Mouse (Mus musculus): ENCODE measurements at regions not wholly inside any gene's neighbourhood (a gene's known extent, or its start where the extent isn't known, plus 50 kb on each side); places are given as distances from the start of the nearest gene placed in this dataset.
"Not testable (repeated sequence)": the region's sequence is repeated elsewhere in the genome, so short reads cannot be mapped to it uniquely, and the experiment has no call there.

GRCm38 (mm10) chr14:112218476-112218875, 543.6 kb downstream of the Slitrk5 start:
- H3K27ac ChIP-seq (ENCODE audit: low read depth, low read length); H3K9ac ChIP-seq (ENCODE audit: low read length); H3K36me3 ChIP-seq (ENCODE audit: control insufficient read depth, insufficient read depth, low read length); H3K4me2 ChIP-seq (ENCODE audit: low read length); H3K9me3 ChIP-seq (replicated peaks; ENCODE audit: control insufficient read depth, low read length); DNase-seq (ENCODE audit: low spot score); H3K4me1 ChIP-seq (ENCODE audit: control insufficient read depth, insufficient read depth, low read length); ATAC-seq; H3K27me3 ChIP-seq (replicated peaks; ENCODE audit: control insufficient read depth, insufficient read depth, low read length); H3K4me3 ChIP-seq (ENCODE audit: low read depth, low read length): not testable (repeated sequence)
- 85% methylated on average over 5 of the region's 5 CpGs for WGBS

- Histone ChIP-seq H3K36me3 (ENCODE audit: control insufficient read depth, insufficient read depth, low read length) (no peaks in the 10 kb centered on the region), H3K4me3 (ENCODE audit: low read depth, low read length) (no peak overlapping the region), H3K9me3 (replicated peaks; ENCODE audit: control insufficient read depth, low read length) (no peaks in the 10 kb centered on the region), H3K9ac (ENCODE audit: low read length) (no peak overlapping the region), H3K4me1 (ENCODE audit: control insufficient read depth, insufficient read depth, low read length) (no peaks in the 10 kb centered on the region), H3K4me2 (ENCODE audit: low read length) (no peak overlapping the region), H3K27me3 (replicated peaks; ENCODE audit: control insufficient read depth, insufficient read depth, low read length) (no peaks in the 10 kb centered on the region), H3K27ac (ENCODE audit: low read depth, low read length) (no peak overlapping the region)
- DNase-seq (ENCODE audit: low spot score) (peak; percentile 40), ATAC-seq (peak; percentile 46; the same call in 1 of the 2 replicates)
- WGBS: 73% methylated on average over 2 of the region's 2 CpGs
Observed at GRCm38 (mm10) chr14:112230461-112230860, 555.6 kb downstream of the Slitrk5 start.

GRCm38 (mm10) chr14:112239529-112239928, 564.6 kb downstream of the Slitrk5 start:
- no peak overlapping the region for H3K9ac ChIP-seq (ENCODE audit: low read length)
- H3K27me3 ChIP-seq (replicated peaks; ENCODE audit: control insufficient read depth, insufficient read depth, low read length): no peaks in the 10 kb centered on the region
- no peak for ATAC-seq
- no peaks in the 10 kb centered on the region for H3K9me3 ChIP-seq (replicated peaks; ENCODE audit: control insufficient read depth, low read length)
- no peaks in the 10 kb centered on the region for H3K36me3 ChIP-seq (ENCODE audit: control insufficient read depth, insufficient read depth, low read length)
- H3K4me1 ChIP-seq (ENCODE audit: control insufficient read depth, insufficient read depth, low read length): no peaks in the 10 kb centered on the region
- DNase-seq (ENCODE audit: low spot score): peak; percentile 47
- H3K27ac ChIP-seq (ENCODE audit: low read depth, low read length): no peak overlapping the region
- H3K4me2 ChIP-seq (ENCODE audit: low read length): no peak overlapping the region
- H3K4me3 ChIP-seq (ENCODE audit: low read depth, low read length): no peak overlapping the region

- H3K9ac ChIP-seq (ENCODE audit: low read length): no peak overlapping the region
- no peak for ATAC-seq
- no peak for DNase-seq (ENCODE audit: low spot score)
Observed at GRCm38 (mm10) chr14:112248165-112248564, 573.3 kb downstream of the Slitrk5 start.

GRCm38 (mm10) chr14:112298002-112298777, 623.3 kb downstream of the Slitrk5 start:
- Histone ChIP-seq H3K4me3 (ENCODE audit: low read depth, low read length) (no peak overlapping the region), H3K27ac (ENCODE audit: low read depth, low read length) (no peak overlapping the region), H3K36me3 (ENCODE audit: control insufficient read depth, insufficient read depth, low read length) (no peaks in the 10 kb centered on the region), H3K9ac (ENCODE audit: low read length) (no peak overlapping the region), H3K4me2 (ENCODE audit: low read length) (no peak overlapping the region), H3K9me3 (replicated peaks; ENCODE audit: control insufficient read depth, low read length) (no peaks in the 10 kb centered on the region), H3K27me3 (replicated peaks; ENCODE audit: control insufficient read depth, insufficient read depth, low read length) (no peaks in the 10 kb centered on the region), H3K4me1 (ENCODE audit: control insufficient read depth, insufficient read depth, low read length) (no peaks in the 10 kb centered on the region)
- WGBS: 82% methylated on average over 3 of the region's 3 CpGs
- no peak for DNase-seq (ENCODE audit: low spot score)
- no peak for ATAC-seq

More at GRCm38 (mm10) chr14:112248165-112248564, 573.3 kb downstream of the Slitrk5 start:
- Histone ChIP-seq H3K36me3 (ENCODE audit: control insufficient read depth, insufficient read depth, low read length) (no peaks in the 10 kb centered on the region), H3K27me3 (replicated peaks; ENCODE audit: control insufficient read depth, insufficient read depth, low read length) (no peaks in the 10 kb centered on the region), H3K4me3 (ENCODE audit: low read depth, low read length) (no peak overlapping the region), H3K27ac (ENCODE audit: low read depth, low read length) (no peak overlapping the region), H3K4me2 (ENCODE audit: low read length) (no peak overlapping the region), H3K9me3 (replicated peaks; ENCODE audit: control insufficient read depth, low read length) (no peaks in the 10 kb centered on the region), H3K4me1 (ENCODE audit: control insufficient read depth, insufficient read depth, low read length) (no peaks in the 10 kb centered on the region)

GRCm38 (mm10) chr14:112325602-112326001, 650.7 kb downstream of the Slitrk5 start:
- H3K4me1 ChIP-seq (ENCODE audit: control insufficient read depth, insufficient read depth, low read length): no peaks in the 10 kb centered on the region
- 84% methylated on average over 2 of the region's 2 CpGs for WGBS
- no peaks in the 10 kb centered on the region for H3K9me3 ChIP-seq (replicated peaks; ENCODE audit: control insufficient read depth, low read length)
- no peak overlapping the region for H3K27ac ChIP-seq (ENCODE audit: low read depth, low read length)
- no peak overlapping the region for H3K9ac ChIP-seq (ENCODE audit: low read length)
- no peak for ATAC-seq
- H3K4me2 ChIP-seq (ENCODE audit: low read length): no peak overlapping the region
- H3K4me3 ChIP-seq (ENCODE audit: low read depth, low read length): no peak overlapping the region
- no peaks in the 10 kb centered on the region for H3K36me3 ChIP-seq (ENCODE audit: control insufficient read depth, insufficient read depth, low read length)
- no peak for DNase-seq (ENCODE audit: low spot score)
- no peaks in the 10 kb centered on the region for H3K27me3 ChIP-seq (replicated peaks; ENCODE audit: control insufficient read depth, insufficient read depth, low read length)
